In the genomic region with DNA sequence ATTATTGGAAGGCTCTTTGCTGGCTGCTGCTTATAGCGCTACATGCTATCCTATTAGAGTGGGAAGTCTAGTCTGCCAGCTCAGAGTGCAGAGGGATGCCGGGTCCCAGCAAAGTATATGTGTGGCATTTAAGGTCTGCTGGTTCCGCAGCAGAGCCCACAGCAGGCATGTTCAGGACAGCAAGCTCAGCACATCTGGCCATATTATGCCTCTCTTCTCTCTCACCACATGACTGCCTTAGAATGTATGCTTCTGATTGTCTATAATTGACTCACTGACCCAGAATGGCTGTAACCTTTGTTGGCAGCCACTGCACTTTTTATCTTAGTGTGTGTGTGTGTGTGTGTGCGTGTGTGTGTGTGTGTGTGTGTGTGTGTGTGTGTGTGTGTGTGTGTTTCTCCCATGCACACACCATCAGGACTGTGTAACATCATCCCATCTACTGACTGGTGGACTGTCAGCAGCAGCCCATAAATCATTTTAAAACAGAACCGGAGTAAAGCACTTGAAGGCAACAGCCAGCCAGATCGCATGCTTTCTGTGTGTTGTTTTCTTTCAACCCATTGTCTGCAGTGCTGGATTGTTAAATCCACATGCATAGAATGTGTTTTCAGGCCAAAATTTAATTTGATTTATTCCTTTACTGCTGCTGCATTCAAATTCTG, we compare ENCODE assay signal across 10 mouse cellular contexts.
A peak's percentile ranks its signal among the peaks of the same experiment; 100 is the strongest.
DNase-seq lines count a peak whose midpoint lies in the region; ATAC-seq and TF ChIP-seq lines count a peak whose summit lies in the region.
"Had no signal": no experiment of that assay in that cellular context is flagged by ENCODE, and none has a peak within 500 bp of the region (broad histone marks: within the 10 kb centered on the region; RNA-seq: fewer than 3 reads in every experiment).

No protein-coding gene starts in this region.

- H3K4me2 ChIP-seq in heart, embryonic 15.5 days = no peak overlapping the region
- H3K4me2 ChIP-seq in hindbrain, embryonic 13.5 days = no peak overlapping the region
- no peak overlapping the region for H3K4me2 ChIP-seq in midbrain, embryonic 16.5 days (ENCODE audit: low read length)

- no peaks in the 10 kb centered on the region for H3K27me3 ChIP-seq in heart, embryonic 15.5 days
- H3K27me3 ChIP-seq in embryonic facial prominence, embryonic 10.5 days (replicated peaks; ENCODE audit: low read depth, poor library complexity, severe bottlenecking) = no peaks in the 10 kb centered on the region
- H3K27me3 ChIP-seq in hindbrain, embryonic 13.5 days = no peaks in the 10 kb centered on the region
- H3K27me3 ChIP-seq in midbrain, embryonic 16.5 days (ENCODE audit: control insufficient read depth, insufficient read depth, low read depth, low read length) = no peaks in the 10 kb centered on the region
- no peaks in the 10 kb centered on the region for H3K27me3 ChIP-seq in cerebellum, adult 2 months (ENCODE audit: control insufficient read depth, insufficient read depth, low read length)

- DNase-seq in heart, adult 18-20 months = no peak
- DNase-seq in embryonic facial prominence, embryonic 10.5 days (ENCODE audit: low spot score) = no peak
- no peak for DNase-seq in gastrocnemius, adult 18-20 months (ENCODE audit: low spot score)
- no peak for DNase-seq in thymus, postnatal 10 days (ENCODE audit: low spot score in 2 of 2)
- no peak for DNase-seq in cerebellum, adult 2 months
- DNase-seq: thymus, adult 18-20 months had no signal

- no peak for TF ChIP-seq CTCF in cerebellum, adult 2 months (IDR thresholded peaks at IDR 0.05; ENCODE audit: borderline replicate concordance, insufficient read depth, low read depth, low read length)

- no peak overlapping the region for H3K4me3 ChIP-seq in heart, embryonic 15.5 days
- H3K4me3 ChIP-seq in embryonic facial prominence, embryonic 10.5 days = no peak overlapping the region
- no peak overlapping the region for H3K4me3 ChIP-seq in hindbrain, embryonic 13.5 days
- no peak overlapping the region for H3K4me3 ChIP-seq in midbrain, embryonic 16.5 days (ENCODE audit: low read depth, low read length)
- no peak overlapping the region for H3K4me3 ChIP-seq in cerebellum, adult 2 months (replicated peaks; ENCODE audit: insufficient read depth, low read depth, low read length)
- H3K4me3 ChIP-seq: myocyte had no signal

- H3K36me3 ChIP-seq in heart, embryonic 15.5 days = no peaks in the 10 kb centered on the region
- no peaks in the 10 kb centered on the region for H3K36me3 ChIP-seq in embryonic facial prominence, embryonic 10.5 days (replicated peaks)
- no peaks in the 10 kb centered on the region for H3K36me3 ChIP-seq in hindbrain, embryonic 13.5 days
- H3K36me3 ChIP-seq in midbrain, embryonic 16.5 days (ENCODE audit: control insufficient read depth, insufficient read depth, low read length) = no peaks in the 10 kb centered on the region

- ATAC-seq in heart, embryonic 15.5 days (replicated peaks; ENCODE audit: insufficient number of reproducible peaks, insufficient read depth, low FRiP score, low read depth) = peak; percentile 38; the same call in 1 of the 2 replicates
- ATAC-seq in hindbrain, embryonic 13.5 days (ENCODE audit: low FRiP score) = peak; percentile 82
- peak; percentile 66 for ATAC-seq in midbrain, embryonic 16.5 days

- no peak overlapping the region for H3K9ac ChIP-seq in heart, embryonic 15.5 days
- H3K9ac ChIP-seq in hindbrain, embryonic 13.5 days = 0 out of 2 replicates have a peak overlapping the region, but pooled peaks have one; percentile 43
- H3K9ac ChIP-seq in midbrain, embryonic 16.5 days (ENCODE audit: low read depth, low read length) = no peak overlapping the region

- no peak for TF ChIP-seq POLR2A in cerebellum, adult 2 months (IDR thresholded peaks at IDR 0.05; ENCODE audit: borderline replicate concordance, insufficient read depth, low read length)

- no peaks in the 10 kb centered on the region for H3K9me3 ChIP-seq in heart, embryonic 15.5 days (replicated peaks)
- no peaks in the 10 kb centered on the region for H3K9me3 ChIP-seq in embryonic facial prominence, embryonic 10.5 days
- no peaks in the 10 kb centered on the region for H3K9me3 ChIP-seq in hindbrain, embryonic 13.5 days
- no peaks in the 10 kb centered on the region for H3K9me3 ChIP-seq in midbrain, embryonic 16.5 days (replicated peaks; ENCODE audit: control insufficient read depth, low read length, poor library complexity, severe bottlenecking)

- no peak overlapping the region; the same call in 1 of the 2 replicates for H3K27ac ChIP-seq in heart, embryonic 15.5 days
- H3K27ac ChIP-seq in embryonic facial prominence, embryonic 10.5 days (replicated peaks) = peak overlapping the region; percentile 69
- peak overlapping the region; percentile 91 for H3K27ac ChIP-seq in hindbrain, embryonic 13.5 days
- H3K27ac ChIP-seq in midbrain, embryonic 16.5 days (ENCODE audit: low read length) = peak overlapping the region; percentile 40; the same call in 1 of the 2 replicates
- no peak overlapping the region for H3K27ac ChIP-seq in cerebellum, adult 2 months (ENCODE audit: insufficient read depth, low read length)

- WGBS in heart, embryonic 15.5 days = 51% methylated on average over 6 of the region's 6 CpGs
- WGBS in embryonic facial prominence, embryonic 10.5 days = 77% methylated on average over 6 of the region's 6 CpGs
- WGBS in hindbrain, embryonic 13.5 days = 28% methylated on average over 6 of the region's 6 CpGs
- 43% methylated on average over 6 of the region's 6 CpGs for WGBS in midbrain, embryonic 16.5 days
- 85% methylated on average over 6 of the region's 6 CpGs for WGBS in cerebellum, adult 2 months

- peaks cover 37% of the 10 kb centered on the region for H3K4me1 ChIP-seq in heart, embryonic 15.5 days (replicated peaks)
- H3K4me1 ChIP-seq in embryonic facial prominence, embryonic 10.5 days = peaks cover 41% of the 10 kb centered on the region
- peaks cover 36% of the 10 kb centered on the region for H3K4me1 ChIP-seq in hindbrain, embryonic 13.5 days (replicated peaks)
- peaks cover 3% of the 10 kb centered on the region; the same call in 1 of the 2 replicates for H3K4me1 ChIP-seq in midbrain, embryonic 16.5 days (ENCODE audit: control insufficient read depth, insufficient read depth, low read length)
- H3K4me1 ChIP-seq in cerebellum, adult 2 months (ENCODE audit: control insufficient read depth, insufficient read depth, low read length) = no peaks in the 10 kb centered on the region

Comparison
In these comparisons a context has a peak if more than half of its experiments do, and no peak if none do; other contexts are left out.
1. H3K27ac ChIP-seq: peak in embryonic facial prominence, embryonic 10.5 days (single experiment), hindbrain, embryonic 13.5 days (single experiment) and midbrain, embryonic 16.5 days (single experiment); none in heart, embryonic 15.5 days (single experiment) and cerebellum, adult 2 months (single experiment).
2. Peak in every context shown above with its lines, with median percentiles within 50 percentile points of each other: ATAC-seq.